Mouse (Mus musculus): Measurements from ENCODE around the gene Zhx3.

Gene Zhx3

DNA sequence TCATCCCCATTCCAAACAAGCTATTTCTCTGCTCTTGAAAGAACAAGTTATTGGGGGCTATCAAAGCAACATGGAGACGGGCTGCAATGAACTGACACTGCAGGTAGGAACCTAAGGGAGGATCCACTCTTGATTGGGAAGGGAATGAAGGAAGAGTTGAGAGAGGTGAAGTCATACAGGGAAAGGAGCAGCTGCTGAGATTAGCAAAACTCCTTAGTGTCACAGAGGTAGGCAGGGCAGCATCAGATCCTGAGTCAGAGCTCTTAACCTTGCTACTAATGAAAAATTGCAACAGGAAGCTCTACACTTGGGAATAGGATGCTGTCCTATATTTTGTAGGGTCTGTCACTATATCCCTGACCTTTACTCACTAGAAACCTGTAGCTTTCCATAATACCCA, 71.8 kb downstream of the Zhx3 start:
- no peak for DNase-seq

DNA sequence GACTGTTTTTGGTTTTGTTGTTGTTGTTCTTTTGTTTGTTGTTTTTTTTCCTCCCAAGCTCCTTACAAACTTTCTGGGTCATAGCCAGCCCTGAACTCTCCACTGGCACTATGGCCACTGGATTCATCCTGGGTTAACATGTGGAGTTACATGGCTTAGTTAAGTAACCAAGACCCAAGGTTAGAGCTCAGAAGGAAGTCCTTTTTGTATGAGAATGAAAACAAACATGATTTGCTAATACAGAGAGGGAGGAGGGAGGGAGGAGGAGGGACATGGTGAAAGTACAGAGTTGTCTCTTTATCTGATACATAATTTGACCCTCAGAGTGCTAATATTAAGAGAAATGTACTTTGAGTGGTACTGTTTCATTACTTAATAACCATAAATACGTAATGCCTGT, 74.6 kb downstream of the Zhx3 start:
- no peak for DNase-seq

DNA sequence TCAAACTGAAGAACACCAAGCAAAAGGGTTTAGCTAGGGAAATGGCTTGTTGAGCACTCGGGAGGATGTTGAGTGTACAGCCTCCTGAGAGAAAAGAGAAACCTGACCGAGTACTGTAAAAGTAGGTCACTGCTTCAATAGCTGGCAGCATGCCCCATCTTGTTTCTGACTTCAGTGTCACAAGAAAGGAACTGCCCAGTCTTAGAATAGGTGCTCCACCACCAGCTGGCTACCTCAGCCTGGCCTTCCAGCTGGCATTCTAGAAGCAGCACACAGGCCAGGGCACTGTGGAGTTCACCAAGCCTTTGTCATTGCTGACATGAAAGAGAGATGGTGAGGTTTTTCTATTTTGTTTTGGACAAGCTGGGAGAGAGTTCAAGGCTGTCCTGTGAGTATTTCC, 75.8 kb downstream of the Zhx3 start:
- DNase-seq: peak; percentile 91 to 92

DNA sequence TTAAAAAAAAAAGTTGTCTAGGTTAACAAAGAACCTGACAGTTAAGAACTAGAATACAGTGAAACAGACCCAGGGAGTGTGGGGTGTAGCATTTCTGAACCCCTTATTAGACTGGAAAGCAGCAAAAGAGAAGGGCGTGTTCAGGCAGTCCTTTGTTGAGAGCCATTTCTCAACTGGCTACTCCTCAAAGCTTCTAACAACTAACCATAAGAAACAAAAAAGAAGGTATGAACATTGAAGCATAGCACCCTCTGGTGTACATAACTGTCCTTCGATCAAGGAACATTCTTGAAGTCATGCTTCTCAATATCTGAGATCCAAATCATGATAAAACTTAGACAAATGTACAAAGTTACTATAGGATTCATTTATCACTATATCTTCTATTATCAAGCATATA, 79.7 kb downstream of the Zhx3 start:
- no peak for DNase-seq

DNA sequence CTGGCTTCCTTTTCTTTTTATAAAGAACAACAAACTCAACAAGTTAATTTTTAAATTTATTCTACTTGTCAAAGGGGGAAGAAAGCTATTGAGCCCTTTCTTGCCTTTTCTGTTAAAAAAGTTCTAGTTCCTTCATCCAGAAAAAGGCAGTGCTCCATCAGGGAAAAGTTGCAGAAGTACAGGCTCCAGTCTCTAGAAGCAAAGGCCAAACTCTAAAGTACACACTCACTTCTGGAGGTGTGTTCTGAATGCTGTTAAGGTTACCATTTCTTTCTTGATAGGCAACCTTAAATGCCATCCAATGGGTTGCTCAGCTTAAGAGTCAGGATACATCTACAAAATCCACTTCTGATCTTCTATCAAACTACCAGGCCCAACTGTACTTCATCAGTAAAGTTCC, 83.1 kb downstream of the Zhx3 start:
- DNase-seq: no peak

DNA sequence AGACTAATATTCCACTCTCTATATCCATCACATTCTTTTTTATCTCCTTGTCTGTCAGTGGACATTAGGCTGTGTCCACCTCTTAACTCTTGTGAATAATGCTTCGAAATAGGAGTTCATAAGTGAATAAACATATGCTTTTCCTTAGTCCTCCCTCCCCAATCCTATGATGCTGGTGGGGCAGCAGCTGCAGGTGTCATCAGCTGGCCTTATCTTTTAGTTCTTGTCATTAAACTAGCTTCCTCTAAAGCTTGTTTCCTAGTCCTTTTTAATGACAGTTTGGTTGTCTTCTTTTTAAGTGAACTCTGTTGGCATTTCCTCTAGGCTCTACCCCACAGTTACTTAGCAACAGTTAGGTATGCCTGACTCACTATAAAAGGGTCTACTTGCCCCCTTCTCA, 83.8 kb downstream of the Zhx3 start:
- no peak for DNase-seq

DNA sequence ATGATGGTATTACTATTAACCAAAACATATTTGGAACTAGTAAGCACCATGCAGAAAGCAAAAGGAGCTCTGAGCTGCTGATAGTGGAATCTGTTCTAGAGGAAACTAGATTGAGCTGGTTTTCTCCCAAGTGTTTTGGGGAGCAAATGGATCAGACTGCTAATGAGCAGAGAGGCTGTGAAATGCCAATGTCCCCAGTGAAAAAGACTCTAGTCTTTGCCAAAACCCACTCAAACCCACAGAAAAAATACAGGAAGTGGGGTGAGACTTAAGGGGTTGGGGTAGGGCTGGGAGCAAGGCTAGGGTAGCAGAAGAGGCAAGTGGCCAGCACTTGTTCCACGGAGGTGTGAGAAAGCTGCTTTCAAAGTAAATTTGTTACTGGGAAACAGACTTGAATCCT, 86.5 kb downstream of the Zhx3 start:
- DNase-seq: no peak

DNA sequence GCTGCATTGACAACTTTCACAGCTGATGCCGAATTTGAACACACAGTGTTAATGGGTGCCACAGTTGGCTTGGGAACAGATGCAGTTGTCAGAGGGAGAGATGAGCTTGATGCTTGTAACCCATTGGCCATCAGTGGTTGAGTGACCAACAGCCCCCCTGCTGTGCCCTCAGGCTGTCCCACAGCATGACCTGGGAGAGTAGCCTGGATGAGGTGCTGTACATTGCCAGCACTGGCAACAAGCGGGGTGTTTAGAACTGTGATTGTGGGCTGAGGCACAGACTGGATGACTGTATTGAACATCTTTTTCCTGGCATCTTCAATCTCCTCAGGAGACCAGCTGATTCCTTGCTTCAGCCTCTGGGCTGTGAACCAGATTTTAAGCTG, 92.0 kb downstream of the Zhx3 start:
- peak in 1 of 2 experiments; percentile 29 for DNase-seq

DNA sequence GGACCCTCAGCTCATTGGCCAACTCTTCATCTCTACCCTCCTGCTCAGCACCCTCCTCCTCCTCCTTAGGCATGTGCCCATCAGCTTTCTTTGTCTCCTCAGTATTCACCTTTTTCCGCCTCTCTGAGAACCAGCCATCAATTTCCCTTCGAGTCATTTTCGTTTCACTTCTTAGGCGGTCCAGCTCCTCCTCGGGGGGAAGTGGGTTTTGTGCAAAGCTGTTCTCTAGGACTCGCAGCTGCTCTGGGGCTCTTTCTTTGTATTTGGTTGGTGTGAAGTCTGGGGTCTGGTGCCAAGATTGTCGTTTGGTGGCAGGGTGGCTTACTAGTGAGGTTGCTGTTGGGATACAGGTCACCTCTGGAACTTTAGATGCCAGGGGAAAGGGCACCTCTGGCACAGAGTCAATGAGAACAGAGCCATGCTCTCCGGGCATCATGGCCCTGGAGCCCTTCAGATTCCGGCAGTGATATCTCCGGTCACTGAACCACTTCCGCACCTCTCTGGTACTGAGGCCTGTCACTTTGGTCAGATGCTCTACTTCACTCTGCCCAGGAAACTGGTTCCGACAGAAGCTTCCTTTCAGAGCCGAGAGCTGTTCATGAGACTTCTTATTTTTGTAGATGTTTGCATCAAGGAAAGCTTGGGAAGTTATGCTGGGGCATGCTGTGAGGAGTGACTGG, 92.5 kb downstream of the Zhx3 start:
- DNase-seq: peak in 1 of 2 experiments; percentile 29

DNA sequence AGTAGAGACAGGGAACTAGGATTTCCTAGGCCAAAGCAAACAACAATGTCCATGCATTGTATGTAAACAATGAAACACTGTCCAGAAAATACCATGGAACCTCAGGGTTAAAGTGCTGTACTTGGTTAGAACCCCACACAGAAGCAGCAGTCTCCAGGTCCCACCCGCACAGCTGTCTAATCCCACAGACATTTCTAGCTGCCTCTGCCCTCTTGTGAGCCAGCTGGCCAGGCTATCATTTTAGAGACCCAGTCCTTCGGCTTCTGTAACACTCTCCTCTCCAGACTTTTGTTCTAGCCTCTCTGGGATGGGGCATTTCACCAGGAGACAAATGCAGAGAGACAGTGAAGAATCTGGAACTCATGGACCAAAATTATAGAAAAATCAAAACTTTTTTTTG, 94.8 kb downstream of the Zhx3 start:
- no peak for DNase-seq

DNA sequence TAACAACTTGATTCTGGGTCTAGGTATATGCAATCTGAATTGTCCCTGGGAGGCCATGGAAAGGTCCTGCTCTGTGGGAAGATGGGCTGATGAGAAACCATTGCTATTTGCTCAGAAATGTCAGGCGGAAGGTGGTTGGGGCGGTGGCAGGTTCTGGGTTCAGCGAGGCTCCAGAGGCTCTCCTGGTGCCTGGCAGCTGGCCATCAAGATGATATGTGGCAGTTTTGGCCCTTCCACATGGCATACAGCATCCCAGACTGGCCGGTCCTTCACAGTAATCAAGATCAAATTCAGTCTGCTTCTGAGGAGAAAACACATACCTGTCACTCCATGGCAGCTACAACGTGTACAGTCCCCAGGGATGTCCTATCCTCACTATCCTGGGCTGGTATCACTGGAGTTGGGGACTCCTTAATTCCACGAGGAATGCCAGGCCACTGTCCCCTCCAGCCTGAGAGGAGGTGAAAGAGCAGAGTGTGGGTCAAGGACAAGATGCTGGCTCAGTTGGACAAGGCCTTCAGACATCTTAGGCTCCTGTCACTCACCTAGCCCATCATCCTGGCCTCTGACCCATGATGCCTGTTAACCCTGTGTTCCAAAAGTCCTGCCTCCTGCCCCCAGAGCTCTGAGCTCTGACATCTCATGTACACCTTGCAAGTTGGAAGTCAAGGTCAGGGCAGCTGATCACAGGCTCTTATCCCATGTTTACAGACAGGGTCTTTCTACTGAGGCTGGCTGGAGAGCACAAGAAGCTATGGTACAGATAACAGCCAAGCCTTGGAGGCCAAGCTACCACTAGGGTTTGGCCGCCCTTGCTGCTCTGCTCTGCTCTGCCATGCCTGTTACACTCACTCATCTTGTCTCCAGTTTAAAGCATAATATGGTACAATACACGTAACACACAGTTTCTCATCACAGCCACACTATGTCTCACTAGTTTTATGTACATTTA, 101.2 kb downstream of the Zhx3 start:
- peak in 1 of 2 experiments; percentile 38 for DNase-seq

DNA sequence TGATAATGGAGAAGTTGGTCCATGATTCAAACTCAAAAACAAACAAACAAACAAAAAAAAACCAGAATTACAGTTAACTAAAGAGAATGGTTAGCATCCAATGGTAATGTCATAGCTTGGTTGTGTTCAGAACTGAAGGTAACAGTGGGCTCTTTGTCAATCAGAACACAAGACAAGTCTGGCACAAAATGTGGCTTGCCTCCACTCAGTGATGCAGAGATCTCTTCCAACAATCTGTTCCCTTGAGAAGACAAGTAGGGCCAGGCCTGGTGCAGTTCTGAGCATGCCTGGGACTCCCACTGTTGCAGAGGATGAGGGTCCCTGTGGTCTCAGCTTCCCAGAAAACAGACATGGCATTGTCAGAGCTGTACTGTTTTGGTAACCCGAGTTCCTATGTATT, 101.9 kb downstream of the Zhx3 start:
- no peak for DNase-seq

DNA sequence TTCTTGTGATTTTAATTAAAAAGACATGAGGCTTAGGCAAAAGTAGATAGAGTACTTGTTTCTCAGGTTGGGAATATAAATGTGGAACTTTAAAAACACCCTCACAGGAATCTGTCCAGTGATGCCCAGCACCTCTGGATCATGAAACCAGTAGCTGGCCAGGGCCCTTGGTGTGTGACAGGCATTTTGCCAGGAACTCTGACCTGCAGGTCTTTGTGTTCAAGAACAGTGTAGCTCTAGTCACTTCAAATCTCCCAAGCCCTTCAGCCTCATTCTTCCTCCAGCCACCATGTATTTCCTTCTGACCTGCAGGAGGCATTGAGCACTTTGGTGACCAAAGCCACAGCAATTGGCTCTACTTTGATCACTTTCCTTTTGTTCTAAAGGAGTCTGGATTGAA, 102.4 kb downstream of the Zhx3 start:
- peak; percentile 46 to 62 for DNase-seq

DNA sequence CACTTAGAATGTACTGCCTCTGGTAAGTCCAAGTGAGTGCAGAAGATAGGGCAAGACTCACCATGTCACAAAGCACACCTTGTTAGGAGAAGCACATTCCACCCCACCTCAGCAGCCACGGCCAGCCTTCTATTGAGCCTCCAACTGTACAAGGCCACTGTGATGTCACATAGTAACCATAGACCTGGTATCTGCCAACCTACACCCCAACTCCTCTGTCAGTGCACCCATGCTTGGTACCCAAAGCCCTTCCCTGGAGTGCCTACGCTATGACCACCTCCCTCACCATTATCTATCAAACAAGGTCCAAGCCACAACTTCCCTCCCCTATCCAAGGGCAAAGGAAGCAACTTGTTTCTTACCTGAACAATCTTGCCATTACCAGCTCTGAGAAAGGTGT, 103.8 kb downstream of the Zhx3 start:
- peak in 1 of 2 experiments; percentile 25 for DNase-seq

DNA sequence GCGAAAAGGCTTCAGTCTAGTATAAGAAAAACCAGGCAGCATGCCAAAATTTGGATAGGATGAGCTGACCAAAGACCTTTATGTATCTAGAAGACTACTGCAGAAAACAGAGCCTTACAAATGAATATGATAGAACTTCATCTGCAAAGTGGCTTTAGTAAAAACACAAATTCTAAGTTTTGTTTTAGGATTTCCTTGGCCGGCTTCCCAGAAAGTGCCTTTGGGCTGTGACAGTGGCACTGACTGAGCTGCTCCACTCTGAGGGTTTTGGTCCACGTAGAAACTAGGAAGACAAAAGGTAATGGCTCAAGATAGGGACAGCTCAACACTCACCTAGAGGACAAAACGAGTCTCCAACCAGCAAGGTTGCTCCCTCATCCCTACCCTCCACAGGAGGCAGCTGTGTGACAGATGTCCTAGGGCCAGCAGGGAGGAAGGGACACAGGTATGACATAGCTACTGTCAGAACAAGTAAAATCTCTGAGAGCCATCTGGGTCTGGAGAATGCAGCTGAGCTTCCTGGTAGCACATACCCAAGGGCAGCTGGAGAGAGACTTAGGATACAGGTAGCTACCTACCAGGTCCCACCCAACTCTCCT, 104.6 kb downstream of the Zhx3 start:
- peak in 1 of 2 experiments; percentile 50 for DNase-seq

DNA sequence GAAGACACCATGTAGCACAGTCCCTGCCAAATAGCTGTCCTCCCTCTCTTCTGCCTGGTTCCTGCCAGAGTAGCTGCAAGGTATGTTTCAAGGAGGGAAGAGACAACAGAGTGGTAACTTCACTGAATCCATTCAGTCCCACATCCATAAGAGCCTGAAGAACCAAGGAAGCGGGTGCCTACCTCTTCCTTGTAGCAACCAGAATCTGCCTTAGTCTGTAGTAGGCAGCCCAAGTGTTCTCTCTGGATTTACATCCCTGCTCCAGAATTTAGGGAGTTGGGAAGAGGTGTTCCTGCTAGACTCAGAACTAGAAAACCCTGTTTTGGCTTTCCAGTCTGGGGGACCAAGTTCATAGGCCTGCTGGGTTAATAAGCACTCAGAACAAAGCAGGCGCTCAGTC, 105.6 kb downstream of the Zhx3 start:
- no peak for DNase-seq

DNA sequence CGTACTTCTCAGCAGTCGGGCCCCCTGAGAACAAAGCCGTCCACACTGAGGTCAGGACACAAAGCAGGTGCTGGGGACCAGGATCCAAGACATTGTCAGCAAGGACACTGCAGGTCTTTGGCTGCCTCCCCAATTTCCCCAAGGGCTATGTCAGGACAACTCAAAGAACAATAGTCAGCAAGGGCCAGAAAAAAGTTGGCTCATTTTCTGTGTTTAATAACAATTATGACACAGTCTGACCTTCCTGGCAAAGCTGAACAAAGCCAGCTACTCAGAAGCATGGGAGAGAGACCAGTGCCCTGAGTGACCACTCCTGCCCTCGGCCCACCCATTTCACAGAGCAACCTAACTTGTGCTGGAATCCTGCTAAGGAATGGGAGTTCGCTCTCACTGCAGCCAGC, 106.4 kb downstream of the Zhx3 start:
- DNase-seq: peak; percentile 73 to 87

DNA sequence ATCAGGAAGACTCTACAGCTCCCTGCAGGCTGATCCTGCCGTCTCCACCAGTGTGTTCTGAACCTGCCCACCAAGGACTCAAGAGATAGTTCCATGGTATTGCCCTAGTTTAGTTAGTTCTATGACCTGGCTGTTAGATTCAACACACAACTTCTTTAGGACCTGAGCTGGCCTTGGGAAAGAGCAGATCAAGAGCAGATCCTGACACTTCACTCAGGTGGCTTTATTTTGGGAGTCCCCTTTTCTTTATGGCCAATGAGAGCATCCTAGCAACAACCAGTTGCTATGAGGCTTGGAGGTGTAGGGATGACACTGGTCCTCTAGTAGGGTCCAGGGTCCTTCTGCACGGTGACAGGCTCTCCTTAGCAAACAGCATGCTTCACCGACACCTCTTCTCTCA, 107.7 kb downstream of the Zhx3 start:
- DNase-seq: peak in 1 of 2 experiments; percentile 19

DNA sequence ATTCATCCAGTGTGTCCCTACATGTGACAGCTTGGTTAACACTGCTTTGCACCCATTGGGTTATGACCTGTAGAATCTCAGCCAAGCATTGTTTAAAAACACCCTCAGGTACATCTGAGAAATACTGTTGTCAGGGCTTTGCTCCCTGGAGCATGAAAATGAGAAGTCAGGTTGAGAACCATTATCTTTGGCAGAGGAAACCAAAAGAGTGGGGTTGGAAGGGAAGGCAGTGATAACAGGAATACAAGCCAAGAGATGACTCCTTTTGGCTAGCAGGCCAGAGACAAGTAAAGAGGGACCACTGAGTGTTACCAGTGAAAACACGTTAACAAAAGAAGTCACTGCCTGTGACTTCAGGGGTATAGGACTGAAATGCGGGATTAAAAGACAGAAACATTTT, 108.4 kb downstream of the Zhx3 start:
- no peak for DNase-seq

DNA sequence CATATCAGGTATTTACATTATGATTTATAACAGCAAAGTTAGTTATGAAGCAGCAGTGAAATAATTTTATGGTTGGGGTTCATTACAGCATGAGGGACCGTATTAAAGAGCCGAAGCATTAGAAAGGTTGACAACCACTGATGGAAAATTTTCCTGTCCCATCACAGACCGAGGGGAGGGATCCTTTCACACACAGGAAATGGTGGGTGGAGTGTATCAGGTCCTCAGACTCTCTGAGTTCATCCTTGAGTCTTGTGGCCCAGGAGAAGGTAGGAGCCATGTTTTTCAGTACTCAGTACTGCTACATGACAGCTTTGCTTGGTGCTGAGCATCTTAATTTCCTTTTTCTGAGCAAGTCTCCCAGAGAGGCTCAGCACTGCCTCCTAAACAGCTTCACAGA, 109.0 kb downstream of the Zhx3 start:
- peak in 1 of 2 experiments; percentile 20 for DNase-seq

DNA sequence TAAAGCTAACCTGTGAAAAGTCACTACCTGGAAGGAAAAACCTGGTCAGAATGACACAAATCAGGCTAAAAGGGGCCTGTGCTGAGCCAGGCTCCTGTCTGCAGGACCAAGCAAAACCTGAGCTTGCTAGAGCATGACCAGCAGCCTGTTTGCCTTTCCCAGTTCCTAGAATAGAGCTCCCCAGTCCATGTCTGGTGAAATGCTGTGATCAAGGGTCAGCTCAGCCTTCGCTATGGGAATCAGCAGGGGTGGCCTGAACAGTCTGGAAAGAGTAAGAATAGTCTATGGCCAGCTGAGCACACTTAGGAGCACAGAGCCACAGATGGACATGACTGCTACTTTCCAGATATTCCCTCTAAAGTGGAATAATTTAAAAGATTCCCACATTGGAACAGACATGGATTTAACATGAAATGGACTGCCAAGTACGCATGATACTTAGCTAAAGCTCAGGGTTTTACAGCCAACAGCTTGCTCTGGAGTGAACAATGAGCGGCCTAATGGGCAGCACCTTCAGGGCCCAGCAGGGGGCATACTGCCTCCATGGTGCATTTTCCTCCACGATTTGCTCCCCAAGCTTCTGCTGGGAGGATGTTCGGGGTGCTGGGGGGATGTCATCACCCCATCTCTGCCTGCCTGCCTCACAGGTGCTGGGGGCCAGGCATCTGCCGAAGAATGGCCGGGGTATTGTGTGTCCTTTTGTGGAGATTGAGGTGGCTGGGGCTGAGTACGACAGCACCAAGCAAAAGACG, 112.2 kb downstream of the Zhx3 start:
- DNase-seq: peak; percentile 56 to 69

DNA sequence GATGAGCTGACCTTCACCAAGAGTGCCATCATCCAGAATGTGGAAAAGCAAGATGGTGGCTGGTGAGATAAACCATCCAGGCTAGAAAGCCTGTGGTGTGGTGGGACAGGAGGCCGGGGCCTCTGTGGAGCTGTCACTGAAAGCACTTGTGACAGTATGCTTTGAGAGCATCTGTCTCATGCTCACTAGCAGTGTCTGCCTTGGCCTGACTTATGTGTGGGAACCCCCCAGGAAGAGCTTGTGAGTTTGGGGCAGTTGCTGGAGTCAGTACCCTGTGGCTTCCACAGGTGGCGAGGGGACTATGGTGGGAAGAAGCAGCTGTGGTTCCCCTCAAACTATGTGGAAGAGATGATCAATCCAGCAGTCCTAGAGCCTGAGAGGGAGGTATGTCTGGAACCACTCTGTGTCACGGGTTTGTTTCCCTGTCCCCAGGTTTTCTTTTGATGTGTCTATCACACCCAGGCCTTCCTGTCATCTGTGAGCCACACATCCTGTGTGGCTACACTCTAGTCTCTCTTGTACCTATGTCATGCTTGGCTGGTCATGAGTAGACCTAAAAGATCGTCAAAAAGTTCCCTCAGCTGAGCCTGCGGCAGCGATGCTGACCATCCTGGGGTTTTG, 116.1 kb downstream of the Zhx3 start:
- DNase-seq: no peak

DNA sequence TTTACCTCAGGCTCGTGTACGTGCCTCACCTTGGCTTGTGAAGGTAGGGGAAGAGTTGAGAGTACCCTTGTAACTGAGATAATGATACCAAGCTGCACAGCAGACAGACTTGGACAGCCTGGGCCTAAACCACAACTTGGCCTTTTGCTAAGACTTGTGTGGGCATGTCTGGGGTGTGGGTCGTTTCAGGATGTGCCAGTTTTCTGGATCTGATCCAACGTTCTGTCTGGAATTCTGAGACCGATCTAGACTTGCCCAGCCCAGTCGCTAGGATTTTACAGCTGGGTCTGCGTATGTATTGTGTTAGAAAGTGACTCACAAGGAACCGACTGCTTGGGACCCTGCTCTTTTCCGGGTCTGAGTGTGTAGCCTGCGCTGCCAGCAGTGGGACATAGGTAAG, 125.7 kb downstream of the Zhx3 start:
- no peak for DNase-seq

Data from kidney, postnatal 25 days (tissue).